Mouse (Mus musculus) small intestine, adult 2 months (tissue): ENCODE results near the gene Ap3b1.

Source experiments
- CTCF ChIP-seq: fragments of 200-500 bp; IDR thresholded peaks from 2 replicates; pipeline ENCODE4 v1.5.1; 2012; ENCODE audit warnings: low read depth, mild to moderate bottlenecking, control low read depth, inconsistent platforms, low read length, moderate library complexity, mixed read lengths; ENCODE audit not compliant: insufficient replicate concordance, insufficient read length; ENCODE audit errors: extremely low read depth
- POLR2A ChIP-seq: fragments of 200-500 bp; IDR thresholded peaks from 2 replicates; pipeline ENCODE4 v1.6.1; 2012; ENCODE audit warnings: low read depth, mild to moderate bottlenecking, control low read depth, inconsistent platforms, low read length, moderate library complexity

DNA sequence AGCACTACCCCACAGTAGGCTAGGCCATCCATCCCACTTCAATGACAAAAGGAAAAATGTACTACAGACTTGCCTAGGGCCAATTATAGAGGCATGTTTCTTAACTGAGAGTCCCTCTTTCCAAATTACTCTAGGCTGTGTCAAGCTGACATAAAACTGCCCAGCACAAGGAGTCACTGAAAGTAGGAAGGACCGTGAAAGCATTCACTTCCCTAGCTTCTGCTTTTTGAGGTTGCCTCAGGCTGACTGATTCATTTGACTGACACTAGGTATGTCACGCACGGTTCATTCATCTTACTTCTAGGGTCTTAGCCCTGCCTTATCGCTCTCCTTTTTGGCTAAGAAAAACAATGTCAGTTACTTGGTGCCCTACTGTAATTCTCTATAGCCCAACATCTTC is 36.3 kb upstream of the Ap3b1 start:
- TF ChIP-seq CTCF: no peak
- TF ChIP-seq POLR2A: no peak
